Mouse (Mus musculus): ENCODE data around the gene Prpf38b. TPM values are rescaled to one million over a fixed set of nuclear protein-coding genes. Genes with fewer than 3 reads are reported as not detected.

Prpf38b gene
- total RNA-seq, 1 experiment from 2014 or later, result 72.4 TPM

DNA sequence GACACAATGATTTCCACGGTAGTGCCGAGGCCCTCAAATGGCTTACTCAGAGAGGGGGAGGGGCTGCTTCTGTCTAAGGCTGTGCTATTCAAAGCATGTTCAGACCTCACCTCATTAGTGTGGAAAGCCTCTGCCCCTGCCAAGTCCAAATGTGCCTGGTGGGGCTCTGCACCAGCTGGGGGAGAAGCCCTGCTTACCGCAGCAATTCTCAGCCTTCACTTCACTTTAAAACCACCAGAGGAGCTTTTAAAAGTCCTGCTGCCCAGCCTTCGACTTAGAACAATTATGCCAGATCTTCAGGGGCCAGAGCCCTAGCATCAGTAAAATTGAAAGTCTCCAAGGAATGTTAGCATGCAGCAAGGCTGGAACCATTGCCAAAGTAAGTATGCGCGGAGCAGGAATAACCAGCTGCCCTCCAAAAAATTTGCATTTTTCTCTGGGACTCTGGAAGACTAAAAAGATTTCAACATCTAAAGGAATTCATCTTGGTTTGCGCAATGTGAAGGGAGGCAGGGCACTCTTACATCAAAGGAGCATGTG lies 53.2 kb downstream of the Prpf38b start:
- peak; percentile 68 for DNase-seq

DNA sequence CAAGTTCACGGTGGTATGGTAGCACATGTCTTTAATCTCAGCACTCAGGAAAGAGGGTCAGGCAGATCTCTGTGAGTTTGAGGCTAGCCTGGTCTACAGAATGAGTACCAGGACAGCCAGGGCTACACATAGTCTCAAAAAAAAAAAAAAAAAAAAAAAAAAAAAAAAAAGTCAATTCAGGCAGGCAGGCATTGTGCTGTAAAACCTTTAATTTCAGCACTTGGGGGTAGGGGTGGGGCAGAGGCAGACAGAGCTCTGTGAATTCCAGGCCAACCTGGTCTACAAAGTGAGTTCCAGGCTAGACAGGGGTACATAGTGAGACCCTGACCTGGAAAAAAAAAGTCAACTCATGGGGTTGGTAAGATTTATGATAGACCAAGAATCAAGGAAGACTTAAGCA lies 53.8 kb downstream of the Prpf38b start:
- no peak for DNase-seq

DNA sequence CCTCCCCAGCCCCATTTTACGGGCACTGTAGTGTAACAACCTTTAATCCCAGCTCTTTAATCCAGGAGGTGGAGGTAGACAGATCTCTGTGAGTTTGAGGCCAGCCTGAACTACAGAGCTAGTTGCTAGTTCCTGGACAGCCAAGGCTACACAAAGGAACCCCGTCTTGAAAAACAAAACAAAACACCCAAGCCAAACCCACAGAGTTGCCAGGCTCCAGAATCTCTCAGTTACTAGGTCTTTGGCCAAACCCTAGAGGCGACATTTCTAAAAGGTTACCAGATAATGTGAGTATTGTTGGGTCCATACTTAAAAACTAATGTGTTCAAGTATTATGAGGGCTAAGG lies 54.4 kb downstream of the Prpf38b start:
- no peak for DNase-seq

DNA sequence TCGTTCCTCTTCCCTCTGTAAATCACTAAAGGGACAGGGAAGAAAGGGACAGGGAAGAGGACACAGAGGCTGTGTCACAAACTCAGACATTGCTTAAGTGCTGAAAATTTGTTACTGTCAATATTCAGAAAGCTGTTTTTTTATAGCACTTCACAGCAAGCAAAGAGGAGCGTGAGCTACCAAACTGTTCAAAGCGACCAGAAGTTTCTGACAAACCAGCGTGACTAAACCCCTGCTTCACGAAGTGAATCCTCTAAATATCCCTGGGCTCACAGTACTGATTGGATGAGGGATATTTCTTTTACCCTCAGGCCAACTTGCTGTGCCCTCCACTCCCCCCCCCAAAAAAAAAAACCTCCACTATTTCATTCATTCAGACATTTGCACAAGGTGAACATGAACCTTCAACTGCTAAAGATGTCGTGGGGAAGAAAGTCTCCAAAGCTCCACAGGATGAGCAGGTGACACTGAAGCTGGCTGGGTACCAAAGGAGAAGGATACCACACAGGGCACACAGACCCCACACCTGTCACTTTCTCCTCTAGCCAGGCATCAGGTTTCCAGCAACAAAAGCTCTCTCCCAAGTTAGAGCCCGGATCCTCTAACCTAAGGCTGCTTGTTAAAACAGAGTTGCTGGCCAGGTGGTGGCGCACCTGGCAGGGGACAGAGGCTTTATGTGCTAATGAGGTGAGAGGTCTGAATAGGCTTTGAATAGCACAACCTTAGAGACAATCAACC lies 55.0 kb downstream of the Prpf38b start:
- no peak for DNase-seq

DNA sequence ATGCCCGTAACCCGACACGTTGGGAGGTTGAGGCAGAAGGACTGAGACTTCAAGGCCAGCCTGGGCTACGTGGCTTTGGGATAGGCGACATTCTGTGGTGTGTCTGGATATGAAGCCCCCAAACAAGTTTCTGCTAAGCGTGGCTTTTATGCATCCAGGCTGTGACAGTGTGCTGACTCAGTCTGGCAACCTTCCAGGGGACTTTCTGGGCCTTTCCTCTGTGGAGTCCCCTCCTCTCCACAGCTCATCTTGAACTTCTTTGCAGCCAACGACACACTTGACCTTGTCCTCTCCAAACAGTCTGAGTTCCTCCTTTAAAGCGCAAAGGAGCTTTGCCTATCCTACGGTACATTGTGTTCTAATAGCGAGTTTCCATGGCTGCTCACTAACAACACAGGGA lies 55.7 kb downstream of the Prpf38b start:
- peak; percentile 87 for DNase-seq

DNA sequence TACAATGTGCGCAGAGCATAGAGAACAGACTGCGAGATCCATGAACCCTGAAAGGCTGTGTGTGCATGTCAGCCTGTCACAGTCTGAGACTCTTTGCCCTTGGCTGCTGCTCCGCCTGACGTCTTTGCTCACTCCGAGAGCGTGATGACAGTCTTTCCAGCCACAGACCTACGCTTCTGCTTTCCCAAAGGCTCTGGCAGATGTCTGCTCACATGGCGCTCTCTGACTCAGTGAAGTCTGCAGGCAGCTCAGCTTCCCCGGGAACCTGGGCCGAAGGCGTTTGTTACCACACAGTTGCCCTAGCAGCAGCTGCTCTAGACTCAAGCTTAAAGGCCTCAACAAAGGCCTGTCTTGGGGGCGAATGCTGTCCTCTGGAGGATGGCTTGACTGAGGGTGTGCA lies 56.2 kb downstream of the Prpf38b start:
- peak; percentile 80 for DNase-seq

DNA sequence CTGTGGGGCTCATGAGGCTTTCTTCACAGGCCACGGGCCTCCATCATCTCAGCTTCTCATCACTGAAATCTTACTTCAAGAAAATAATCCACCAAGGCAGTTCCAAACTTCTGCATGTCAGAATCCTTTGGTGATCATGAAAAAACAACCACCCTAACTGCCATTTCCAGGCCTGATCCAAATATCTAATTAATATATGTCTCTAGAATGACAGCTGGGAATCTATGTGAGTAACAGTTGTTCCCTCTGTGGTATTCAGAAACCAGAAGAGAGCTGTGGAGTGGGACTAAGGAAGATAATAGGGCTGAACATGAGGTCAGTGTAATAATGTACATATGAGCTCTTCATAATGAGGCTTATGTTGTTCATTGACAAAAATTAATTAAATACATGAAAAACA lies 58.3 kb downstream of the Prpf38b start:
- no peak for DNase-seq

Other genes with a start within 250 kb of the Prpf38b start
- 10.1 and 13.8 TPM in 2 replicates for gene Gpsm2, start 189.4 kb downstream of the Prpf38b start, total RNA-seq (2021)
- not detected in 2 replicates for gene Aknad1, start 172.1 kb downstream of the Prpf38b start, total RNA-seq (2021)
- 45.2 and 50.7 TPM in 2 replicates for gene Stxbp3, start 71.2 kb downstream of the Prpf38b start, total RNA-seq (2021)
- 0.11 and 0.49 TPM in 2 replicates for gene Fndc7, start 21.7 kb downstream of the Prpf38b start, total RNA-seq (2021)
- not detected in 2 replicates for gene Henmt1, start 28.1 kb upstream of the Prpf38b start, total RNA-seq (2021)
- gene Gm9857, start 28.7 kb upstream of the Prpf38b start, total RNA-seq (2021), result not detected in 2 replicates
- 10.8 and 18.3 TPM in 2 replicates for gene Fam102b, start 115.9 kb upstream of the Prpf38b start, total RNA-seq (2021)
- gene Slc25a54, start 168.7 kb upstream of the Prpf38b start, total RNA-seq (2021), result not detected in 2 replicates
- gene Slc25a24, start 211.4 kb upstream of the Prpf38b start, total RNA-seq (2021), result 41.6 and 44.3 TPM in 2 replicates

Data from adrenal gland, postnatal 14 days (tissue).